Mouse (Mus musculus): ENCODE results near the gene Ubxn11.

DNA sequence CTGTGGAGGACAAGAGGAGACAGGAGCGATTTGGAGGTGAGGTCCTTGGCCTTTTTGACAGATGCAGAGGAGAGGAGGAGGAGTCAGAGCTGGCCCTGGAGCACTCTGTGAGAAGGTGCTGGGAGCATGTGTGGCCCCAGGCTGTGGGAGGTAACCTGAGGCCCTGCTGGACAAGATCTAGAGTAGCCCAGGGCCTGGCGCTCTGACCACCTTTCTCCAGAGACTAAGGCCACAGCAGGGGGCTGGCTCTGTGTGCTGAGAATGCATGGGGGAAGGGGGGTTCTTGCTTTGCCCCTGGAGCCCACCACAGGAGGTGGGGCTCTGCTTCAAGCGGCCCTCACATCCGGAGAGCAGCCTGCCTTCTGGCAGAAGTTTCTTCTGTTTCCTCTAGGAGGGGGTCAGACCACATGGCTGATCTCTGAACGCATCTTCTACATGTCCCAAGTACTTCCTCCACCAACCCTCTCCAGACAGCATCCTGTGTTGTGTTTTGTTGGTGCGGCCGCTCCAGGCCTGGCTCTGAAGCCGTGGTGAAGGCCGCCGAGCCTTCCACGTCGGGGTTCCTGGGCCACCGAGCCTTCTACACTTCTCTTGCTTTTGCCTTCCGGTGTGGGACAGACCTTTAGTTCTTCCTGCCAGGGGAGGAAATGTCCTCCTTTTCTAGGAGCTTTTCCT lies 15.9 kb downstream of the Ubxn11 start:
- TF ChIP-seq POLR2A (IDR thresholded peaks at IDR 0.05; ENCODE audit: borderline replicate concordance, extremely low read depth, insufficient read depth, insufficient read length, poor library complexity, severe bottlenecking), result no peak
- no peak for TF ChIP-seq CTCF (IDR thresholded peaks at IDR 0.05; ENCODE audit: borderline replicate concordance, extremely low read depth, insufficient read depth, insufficient read length)
